Mouse (Mus musculus) midbrain, postnatal 0 days (tissue): ENCODE data around the gene Arhgap33. TPM values are rescaled to one million over a fixed set of nuclear protein-coding genes. Genes with fewer than 3 reads are reported as not detected.

Source experiments
- ATAC-seq: fragments of 200-750 bp; cut with Nextera tagmentation; 2 replicates; pipeline ENCODE4 v1.8.0; 2017; ENCODE audit warnings: moderate number of reproducible peaks, mild to moderate bottlenecking, moderate TSS enrichment, moderate library complexity; ENCODE audit not compliant: low FRiP score
- DNase-seq: peaks from one replicate; pipeline ENCODE4 v3.0.0-alpha.2; 2015; ENCODE audit warnings: low spot score
- H3K27ac ChIP-seq: fragments of 300-500 bp; sonication (generic); 2 replicates; pipeline ENCODE4 v1.5.1; 2014; ENCODE audit warnings: low read depth, mild to moderate bottlenecking, low read length, mixed read lengths
- H3K27me3 ChIP-seq: fragments of 300-500 bp; sonication (generic); 2 replicates; pipeline ENCODE4 v1.6.1; 2014; ENCODE audit warnings: low read length, control low read depth, mixed read lengths; ENCODE audit not compliant: insufficient read depth
- H3K36me3 ChIP-seq: fragments of 300-500 bp; sonication (generic); 2 replicates; pipeline ENCODE4 v1.6.1; 2014; ENCODE audit warnings: low read length, control low read depth, mixed read lengths; ENCODE audit not compliant: insufficient read depth
- H3K4me1 ChIP-seq: fragments of 300-500 bp; sonication (generic); 2 replicates; pipeline ENCODE4 v1.6.1; 2014; ENCODE audit warnings: mild to moderate bottlenecking, control low read depth, antibody characterized with exemption, low read length, mixed read lengths; ENCODE audit not compliant: insufficient read depth
- H3K4me2 ChIP-seq: fragments of 300-500 bp; sonication (generic); 2 replicates; pipeline ENCODE4 v1.6.1; 2014; ENCODE audit warnings: low read depth, mild to moderate bottlenecking, low read length, mixed read lengths; ENCODE audit not compliant: poor library complexity, severe bottlenecking
- H3K4me3 ChIP-seq: fragments of 300-500 bp; sonication (generic); 2 replicates; pipeline ENCODE4 v1.5.1; 2014; ENCODE audit warnings: low read depth, mild to moderate bottlenecking, low read length, moderate library complexity
- H3K9ac ChIP-seq: fragments of 300-500 bp; sonication (generic); replicated peaks from 2 replicates; pipeline ENCODE4 v1.6.1; 2014; ENCODE audit warnings: mild to moderate bottlenecking, low read length, moderate library complexity, mixed read lengths; ENCODE audit not compliant: poor library complexity, severe bottlenecking
- H3K9me3 ChIP-seq: fragments of 300-500 bp; sonication (generic); 2 replicates; pipeline ENCODE4 v1.6.1; 2016; ENCODE audit warnings: low read length, control low read depth
- CTCF ChIP-seq: IDR thresholded peaks from 2 replicates; pipeline ENCODE4 v1.5.1; 2016; ENCODE audit warnings: antibody characterized with exemption, mild to moderate bottlenecking
- WGBS: fragments of 180-500 bp; shearing (Covaris S2); extraction: QIAGEN DNeasy Blood & Tissue Kit; methylation state at CpG from one replicate; pipeline ENCODE4 v1.1.7; 2014; 5-methylcytosine and 5-hydroxymethylcytosine counted together
- polyA plus RNA-seq: library from polyadenylated mRNA; unstranded; fragments of >200 nt; fragmentation: Nextera tagmentation; extraction: Ambion mirVana; gene quantifications from 2 replicates; pipeline ENCODE4 v1.2.1, GENCODE M21; 2015
- total RNA-seq: library from RNA; depleted of rRNA; stranded (reverse); fragments of >200 nt; gene quantifications from 2 replicates; pipeline ENCODE4 v1.2.3, GENCODE M21; 2014

Arhgap33 gene
- total and polyA plus RNA-seq, 2 experiments from 2014 or later: 68.2 to 113 TPM

DNA sequence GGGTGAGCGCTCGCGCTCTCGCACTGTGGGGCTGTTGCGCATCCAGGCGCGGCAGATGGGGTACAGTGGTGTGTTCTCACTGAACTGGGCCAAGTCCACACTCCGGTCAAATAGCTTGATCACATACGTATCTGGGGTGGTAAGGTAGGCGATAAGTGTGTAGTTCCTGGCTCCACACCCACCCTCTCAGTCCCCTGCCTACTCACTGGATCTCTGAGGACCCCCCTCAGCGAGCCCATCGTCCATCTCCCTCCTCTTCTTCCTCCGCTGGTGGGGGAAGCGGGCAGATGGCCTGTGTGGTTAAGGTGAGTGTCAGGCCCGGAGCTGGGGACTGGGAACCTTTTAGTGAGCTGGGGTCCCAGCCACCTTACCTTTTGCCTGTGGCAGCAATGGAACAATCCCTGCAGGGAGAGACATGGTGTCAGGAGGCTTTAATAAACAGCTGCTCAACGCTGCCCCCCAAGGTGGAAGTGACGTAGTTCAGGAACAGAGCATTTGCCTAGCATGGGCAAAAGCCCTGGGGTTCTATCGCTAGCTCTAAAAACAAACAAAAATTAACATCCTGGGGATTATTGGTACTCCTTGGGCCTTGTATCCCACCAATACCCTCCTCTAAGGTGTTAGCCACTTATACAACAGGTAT, 22.2 kb upstream of the Arhgap33 start:
- DNase-seq (no peak), ATAC-seq (no peak)
- Histone ChIP-seq H3K36me3 (peaks cover 20% of the 10 kb centered on the region), H3K4me2 (no peak overlapping the region), H3K9ac (no peak overlapping the region), H3K4me1 (peaks cover 9% of the 10 kb centered on the region; the same call in 1 of the 2 replicates), H3K4me3 (no peak overlapping the region), H3K9me3 (no peaks in the 10 kb centered on the region), H3K27me3 (no peaks in the 10 kb centered on the region), H3K27ac (no peak overlapping the region)
- peak; percentile 44 for TF ChIP-seq CTCF
- WGBS: 95% methylated on average over 18 of the region's 18 CpGs

GRCm38 (mm10) chr7:30553810-30554584, 19.1 kb upstream of the Arhgap33 start:
- peak overlapping the region; percentile 62; the same call in 1 of the 2 replicates for H3K9ac ChIP-seq
- ATAC-seq (no peak), DNase-seq (no peak)
- no peak overlapping the region for H3K27ac ChIP-seq
- peaks cover 20% of the 10 kb centered on the region for H3K36me3 ChIP-seq
- peak overlapping the region; percentile 76 for H3K4me2 ChIP-seq
- H3K4me1 ChIP-seq: peaks cover 9% of the 10 kb centered on the region; the same call in 1 of the 2 replicates
- 87% methylated on average over 22 of the region's 22 CpGs for WGBS
- no peak for TF ChIP-seq CTCF
- H3K9me3 ChIP-seq: no peaks in the 10 kb centered on the region
- no peak overlapping the region for H3K4me3 ChIP-seq
- H3K27me3 ChIP-seq: no peaks in the 10 kb centered on the region

DNA sequence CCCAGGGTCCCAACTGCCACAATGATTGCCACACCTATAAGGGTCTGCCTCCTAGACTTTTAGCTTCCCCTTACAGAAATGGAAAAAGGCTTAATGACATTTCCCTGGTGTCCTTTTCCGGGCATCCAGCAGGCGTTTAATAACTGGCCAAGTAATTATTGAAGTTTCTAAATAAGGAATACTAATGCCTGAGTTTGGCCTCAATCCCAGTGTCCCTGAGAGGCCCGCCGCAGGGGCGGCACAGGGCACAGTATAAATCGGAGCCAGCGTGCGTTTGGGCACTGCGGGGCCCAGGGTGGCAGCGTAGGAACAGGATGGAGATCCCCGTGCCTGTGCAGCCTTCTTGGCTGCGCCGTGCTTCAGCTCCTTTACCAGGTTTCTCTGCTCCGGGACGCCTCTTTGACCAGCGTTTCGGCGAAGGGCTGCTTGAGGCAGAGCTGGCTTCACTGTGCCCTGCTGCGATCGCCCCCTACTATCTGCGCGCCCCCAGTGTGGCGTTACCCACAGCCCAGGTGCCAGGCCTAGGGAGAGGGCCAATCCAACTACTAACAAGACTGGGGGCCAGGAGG, 18.2 kb upstream of the Arhgap33 start:
- peak overlapping the region; percentile 62 for H3K9ac ChIP-seq
- ATAC-seq: no peak
- no peaks in the 10 kb centered on the region for H3K9me3 ChIP-seq
- 3% methylated on average over 23 of the region's 23 CpGs for WGBS
- H3K4me2 ChIP-seq: peak overlapping the region; percentile 76
- peaks cover 9% of the 10 kb centered on the region; the same call in 1 of the 2 replicates for H3K4me1 ChIP-seq
- peak overlapping the region; percentile 57 for H3K4me3 ChIP-seq
- peaks cover 20% of the 10 kb centered on the region for H3K36me3 ChIP-seq
- no peaks in the 10 kb centered on the region for H3K27me3 ChIP-seq
- DNase-seq: peak; percentile 46
- H3K27ac ChIP-seq: peak overlapping the region; percentile 55
- TF ChIP-seq CTCF: no peak

- Histone ChIP-seq H3K27me3 (no peaks in the 10 kb centered on the region), H3K4me1 (peaks cover 9% of the 10 kb centered on the region; the same call in 1 of the 2 replicates), H3K27ac (peak within 1 kb of the TSS; percentile 89), H3K36me3 (peaks cover 24% of the 10 kb centered on the region), H3K4me3 (peak within 1 kb of the TSS; percentile 57), H3K9me3 (no peaks in the 10 kb centered on the region), H3K9ac (peak within 1 kb of the TSS; percentile 62), H3K4me2 (peak within 1 kb of the TSS; percentile 76)
- under 1% methylated on average over 44 of the region's 44 CpGs for WGBS
- DNase-seq: peak; percentile 100
- peak; percentile 16 for TF ChIP-seq CTCF
- peak; percentile 95 for ATAC-seq
Measured at GRCm38 (mm10) chr7:30552102-30553020, 17.5 kb upstream of the Arhgap33 start, which contains the start of the genes Hspb6 and Proser3. Hspb6 (plus strand) TSS chr7:30552178. Proser3 (minus strand) TSS chr7:30552299.

DNA sequence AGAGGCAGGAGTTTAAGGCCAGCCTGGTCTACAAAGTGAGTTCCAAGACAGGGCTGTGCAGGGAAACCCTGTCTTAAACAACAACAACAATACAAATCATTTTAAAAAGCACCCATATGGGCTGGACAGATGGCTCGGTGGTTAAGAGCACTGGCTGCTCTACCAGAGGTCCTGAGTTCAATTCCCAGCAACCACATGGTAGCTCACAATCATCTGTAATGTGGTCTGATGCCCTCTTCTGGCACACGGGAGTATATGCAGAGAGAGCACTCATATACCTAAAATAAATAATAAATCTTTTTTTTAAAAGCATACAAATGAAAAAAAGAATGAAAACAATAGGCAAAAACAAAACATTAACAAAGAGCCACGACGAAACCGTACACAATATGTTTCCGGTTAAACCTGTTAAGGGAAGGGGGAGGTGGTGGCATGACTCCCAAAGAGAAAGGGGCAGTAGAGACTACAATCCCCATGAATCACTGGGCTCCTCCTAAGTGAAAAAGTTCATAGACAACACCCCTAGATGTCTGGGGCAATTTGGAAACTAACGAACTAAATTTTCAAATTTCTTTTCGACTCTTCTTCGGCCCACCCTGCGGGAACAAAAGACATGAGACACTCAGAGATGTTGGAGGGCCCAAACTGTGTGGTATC, 16.7 kb upstream of the Arhgap33 start:
- peak; percentile 72 for TF ChIP-seq CTCF
- WGBS: 2% methylated on average over 10 of the region's 10 CpGs
- DNase-seq: peak; percentile 86
- ATAC-seq: peak; percentile 75
- Histone ChIP-seq H3K4me3 (peak overlapping the region; percentile 57), H3K9me3 (no peaks in the 10 kb centered on the region), H3K9ac (peak overlapping the region; percentile 54), H3K4me1 (peaks cover 9% of the 10 kb centered on the region; the same call in 1 of the 2 replicates), H3K27me3 (no peaks in the 10 kb centered on the region), H3K27ac (peak overlapping the region; percentile 89), H3K36me3 (peaks cover 19% of the 10 kb centered on the region), H3K4me2 (peak overlapping the region; percentile 76)
